Mouse (Mus musculus) forebrain, embryonic 15.5 days (tissue): ENCODE data around the gene Fabp2. TPM values are rescaled to one million over a fixed set of nuclear protein-coding genes. Genes with fewer than 3 reads are reported as not detected.

Source experiments
- ATAC-seq: fragments of 200-750 bp; cut with Nextera tagmentation; replicated peaks from 2 replicates; pipeline ENCODE4 v1.8.0; 2017; ENCODE audit warnings: mild to moderate bottlenecking, moderate TSS enrichment, moderate library complexity
- H3K27ac ChIP-seq: fragments of 300-500 bp; sonication (generic); replicated peaks from 2 replicates; pipeline ENCODE4 v1.5.1; 2015; ENCODE audit warnings: mild to moderate bottlenecking, inconsistent platforms
- H3K27me3 ChIP-seq: fragments of 300-500 bp; sonication (generic); 2 replicates; pipeline ENCODE4 v1.6.1; 2015; ENCODE audit warnings: inconsistent platforms
- H3K36me3 ChIP-seq: fragments of 300-500 bp; sonication (generic); 2 replicates; pipeline ENCODE4 v1.6.1; 2015; ENCODE audit warnings: mild to moderate bottlenecking, inconsistent platforms
- H3K4me1 ChIP-seq: fragments of 300-500 bp; sonication (generic); 2 replicates; pipeline ENCODE4 v1.6.1; 2015; ENCODE audit warnings: inconsistent platforms
- H3K4me2 ChIP-seq: fragments of 300-500 bp; sonication (generic); replicated peaks from 2 replicates; pipeline ENCODE4 v1.6.1; 2015; ENCODE audit warnings: mild to moderate bottlenecking, inconsistent platforms
- H3K4me3 ChIP-seq: fragments of 300-500 bp; sonication (generic); 2 replicates; pipeline ENCODE4 v1.5.1; 2015; ENCODE audit warnings: mild to moderate bottlenecking, inconsistent platforms
- H3K9ac ChIP-seq: fragments of 300-500 bp; sonication (generic); replicated peaks from 2 replicates; pipeline ENCODE4 v1.6.1; 2015; ENCODE audit warnings: mild to moderate bottlenecking, inconsistent platforms
- H3K9me3 ChIP-seq: fragments of 300-500 bp; sonication (generic); 2 replicates; pipeline ENCODE4 v1.6.1; 2016; ENCODE audit warnings: inconsistent platforms
- WGBS: fragments of 180-500 bp; shearing (Covaris S2); methylation state at CpG from one replicate; pipeline ENCODE4 v1.1.7; 2015; ENCODE audit warnings: mixed read lengths; 5-methylcytosine and 5-hydroxymethylcytosine counted together
- polyA plus RNA-seq: library from polyadenylated mRNA; unstranded; fragments of >200 nt; fragmentation: Nextera tagmentation; extraction: Ambion mirVana; gene quantifications from 2 replicates; pipeline ENCODE4 v1.2.1, GENCODE M21; 2015

Fabp2 gene
- polyA plus RNA-seq: not detected in 2 replicates

DNA sequence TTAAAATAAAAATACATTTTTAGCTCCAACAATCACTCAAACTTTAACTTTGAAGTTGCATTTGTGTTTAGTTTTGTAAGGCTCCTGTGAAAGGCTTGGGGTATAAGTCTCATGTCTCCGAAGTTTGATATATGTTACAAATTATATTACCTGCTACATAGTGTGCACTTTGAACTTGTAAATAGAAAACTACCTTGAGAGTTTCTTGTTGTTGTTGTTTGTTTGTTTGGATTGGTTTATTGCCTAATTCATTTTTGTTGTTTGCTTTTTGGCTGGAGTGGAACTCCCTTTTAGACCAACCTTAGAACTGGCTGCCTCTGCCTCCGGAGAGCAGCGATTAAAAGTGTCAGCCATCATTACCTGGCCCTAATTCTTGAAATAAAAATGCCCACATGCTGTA is at the start of gene Fabp2:
Fabp2 (plus strand) TSS at position 301 of the 400 bp plus-strand sequence.
- Histone ChIP-seq H3K9me3 (no peaks in the 10 kb centered on the region), H3K4me2 (no peak within 1 kb of the TSS), H3K27ac (no peak within 1 kb of the TSS), H3K9ac (no peak within 1 kb of the TSS), H3K4me3 (no peak within 1 kb of the TSS), H3K4me1 (no peaks in the 10 kb centered on the region), H3K27me3 (no peaks in the 10 kb centered on the region), H3K36me3 (no peaks in the 10 kb centered on the region)
- WGBS: 92% methylated on average over 3 of the region's 3 CpGs
- ATAC-seq: no peak

DNA sequence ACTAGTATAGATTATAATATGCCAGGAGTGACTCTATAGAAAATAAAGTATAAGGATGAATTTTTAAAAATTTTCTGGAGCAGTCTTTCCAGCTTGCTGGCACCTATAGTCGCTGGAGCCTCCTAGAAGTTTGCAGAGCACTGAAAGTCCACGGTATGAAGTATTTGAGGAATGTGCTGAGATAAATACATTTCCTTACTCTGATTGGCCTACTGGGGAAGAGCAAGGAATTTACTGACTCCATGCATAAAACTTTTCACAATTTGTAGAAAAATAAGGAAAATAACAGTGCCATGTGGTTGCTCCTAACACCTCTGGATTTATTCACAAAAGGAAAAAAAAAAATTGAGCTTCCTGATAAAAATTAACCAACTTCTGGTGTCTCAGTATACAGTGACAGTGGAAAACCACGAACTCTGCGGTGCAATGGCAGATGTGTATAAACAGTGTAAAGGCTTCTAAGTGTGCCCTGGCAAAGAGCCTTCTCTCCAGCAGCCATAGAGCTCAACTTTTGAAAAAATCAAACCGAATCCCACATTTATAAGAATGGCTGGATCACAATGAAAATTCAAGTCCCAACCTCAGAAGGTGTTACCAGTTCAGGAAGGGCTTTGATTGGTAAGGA is 46.4 kb upstream of the Fabp2 start:
- Histone ChIP-seq H3K36me3 (peaks cover 6% of the 10 kb centered on the region; the same call in 1 of the 2 replicates), H3K9ac (no peak overlapping the region), H3K27me3 (no peaks in the 10 kb centered on the region), H3K27ac (no peak overlapping the region), H3K4me2 (no peak overlapping the region), H3K9me3 (no peaks in the 10 kb centered on the region), H3K4me3 (no peak overlapping the region), H3K4me1 (no peaks in the 10 kb centered on the region)
- no peak for ATAC-seq
- WGBS: 87% methylated on average over 5 of the region's 5 CpGs

DNA sequence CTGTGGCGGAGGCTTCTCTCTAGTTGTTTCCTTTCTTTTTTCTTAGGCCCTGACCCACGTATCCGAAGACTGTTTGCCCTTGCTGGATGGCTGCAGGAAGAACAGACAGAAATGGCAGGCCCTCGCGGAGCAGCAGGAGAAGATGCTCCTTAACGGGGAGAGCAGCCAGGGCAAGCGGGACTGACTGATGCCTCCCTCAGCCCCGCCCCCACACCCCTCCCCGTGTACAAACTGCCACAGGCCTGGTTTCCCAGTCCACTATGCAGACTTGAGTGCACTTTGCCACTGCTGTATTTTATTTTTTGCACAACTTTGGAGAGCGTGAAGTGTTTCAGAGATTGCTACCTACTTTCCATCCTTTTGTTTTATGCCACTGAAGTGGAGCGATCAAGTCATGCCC is 39.7 kb upstream of the Fabp2 start:
- Histone ChIP-seq H3K4me1 (no peaks in the 10 kb centered on the region), H3K9ac (no peak overlapping the region), H3K36me3 (no peaks in the 10 kb centered on the region), H3K27ac (no peak overlapping the region), H3K4me3 (no peak overlapping the region), H3K27me3 (no peaks in the 10 kb centered on the region), H3K9me3 (no peaks in the 10 kb centered on the region), H3K4me2 (no peak overlapping the region)
- ATAC-seq: no peak
- 51% methylated on average over 11 of the region's 11 CpGs for WGBS

DNA sequence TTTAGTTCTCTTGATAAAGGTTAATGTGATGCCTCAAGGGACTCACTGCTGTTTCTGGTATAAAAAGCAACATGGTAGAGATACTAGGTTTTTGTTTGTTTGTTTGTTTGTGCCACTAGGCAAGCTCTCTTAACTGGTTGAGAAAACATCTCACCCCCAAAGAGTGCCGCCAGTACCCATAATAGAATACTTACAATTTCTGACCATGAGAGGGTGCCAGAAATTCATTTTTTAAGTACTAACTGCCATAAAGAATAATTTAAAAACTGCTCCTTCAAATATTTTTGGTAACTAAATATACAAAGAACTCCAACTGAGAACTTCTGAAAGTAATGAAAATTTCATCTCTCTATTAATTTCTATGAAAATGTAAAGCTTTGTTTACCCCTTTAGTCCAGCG is 35.0 kb upstream of the Fabp2 start:
- H3K9ac ChIP-seq: no peak overlapping the region
- no peaks in the 10 kb centered on the region for H3K9me3 ChIP-seq
- no peak overlapping the region for H3K4me2 ChIP-seq
- H3K27ac ChIP-seq: no peak overlapping the region
- no peaks in the 10 kb centered on the region for H3K27me3 ChIP-seq
- ATAC-seq: no peak
- H3K4me1 ChIP-seq: no peaks in the 10 kb centered on the region
- 82% methylated on average over 2 of the region's 2 CpGs for WGBS
- no peak overlapping the region for H3K4me3 ChIP-seq
- H3K36me3 ChIP-seq: no peaks in the 10 kb centered on the region

DNA sequence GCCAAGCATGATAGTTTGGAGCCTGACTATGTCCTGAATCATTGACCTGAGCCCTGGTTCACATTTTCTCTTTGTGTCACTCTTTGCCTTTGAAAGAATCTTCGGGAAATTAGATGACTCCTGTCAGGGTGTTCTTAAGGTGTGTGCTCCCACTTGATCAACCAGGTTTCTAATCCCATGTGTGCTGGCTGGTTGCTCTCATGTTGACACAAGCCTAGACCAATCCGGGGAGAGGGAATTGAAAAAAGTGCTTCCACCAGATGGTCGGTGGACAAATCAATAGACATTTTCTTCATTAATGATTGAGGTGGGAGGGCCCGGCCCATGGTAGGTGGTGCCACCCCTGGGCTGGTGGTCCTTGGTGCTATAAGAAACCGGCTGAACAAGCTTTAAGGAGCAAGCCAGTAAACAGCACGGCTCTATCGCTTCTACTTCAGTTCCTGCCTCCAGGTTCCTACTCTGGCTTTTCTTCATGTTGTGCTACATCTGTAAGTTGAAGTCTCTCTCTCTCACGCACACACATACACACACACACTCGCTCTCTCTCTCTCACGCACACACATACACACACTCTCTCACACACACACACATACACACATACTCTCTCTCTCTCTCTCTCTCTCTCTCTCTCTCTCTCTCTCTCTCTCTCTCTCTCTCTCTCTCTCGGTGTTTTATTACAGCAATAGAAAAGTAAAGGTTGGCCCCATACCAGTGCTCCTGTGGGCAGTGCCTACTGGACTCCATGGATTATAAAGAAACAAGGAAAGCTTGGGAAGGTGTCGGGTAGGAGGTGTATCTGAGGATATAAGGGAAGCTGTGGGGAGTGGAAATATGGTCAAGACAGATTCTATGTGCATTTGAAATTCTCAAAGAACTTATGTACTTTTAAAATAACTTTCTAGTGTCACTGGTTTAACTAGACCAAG is 34.0 kb upstream of the Fabp2 start:
- Histone ChIP-seq H3K9ac (no peak overlapping the region), H3K27ac (no peak overlapping the region), H3K27me3 (no peaks in the 10 kb centered on the region), H3K4me2 (no peak overlapping the region), H3K4me1 (no peaks in the 10 kb centered on the region), H3K36me3 (no peaks in the 10 kb centered on the region), H3K4me3 (no peak overlapping the region), H3K9me3 (no peaks in the 10 kb centered on the region)
- WGBS: 92% methylated on average over 12 of the region's 12 CpGs
- no peak for ATAC-seq

DNA sequence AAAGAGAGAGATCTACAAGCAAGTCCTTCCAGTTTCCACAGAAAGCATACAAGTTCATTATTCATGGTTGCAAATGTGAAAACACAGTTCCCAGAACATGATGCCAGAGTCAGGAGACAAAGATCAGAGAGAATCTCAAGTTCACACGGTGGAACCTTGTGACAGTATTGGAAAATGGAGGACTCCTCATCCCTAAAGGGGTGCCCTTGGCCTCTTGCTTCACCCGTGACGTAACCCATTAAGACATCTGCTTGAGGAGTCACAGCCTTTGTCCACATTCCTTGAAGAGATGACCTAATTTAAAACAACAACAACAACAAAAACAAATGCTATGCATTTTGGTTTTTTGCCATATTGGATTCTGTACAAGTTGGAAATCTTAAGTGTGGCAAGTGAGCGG is 29.8 kb upstream of the Fabp2 start:
- ATAC-seq: no peak
- no peaks in the 10 kb centered on the region for H3K27me3 ChIP-seq
- no peak overlapping the region for H3K4me3 ChIP-seq
- H3K9ac ChIP-seq: no peak overlapping the region
- H3K4me1 ChIP-seq: no peaks in the 10 kb centered on the region
- whole genome bisulfite sequencing: 79% methylated on average over 4 of the region's 4 CpGs
- no peak overlapping the region for H3K27ac ChIP-seq
- H3K9me3 ChIP-seq: no peaks in the 10 kb centered on the region
- H3K36me3 ChIP-seq: no peaks in the 10 kb centered on the region
- H3K4me2 ChIP-seq: no peak overlapping the region

DNA sequence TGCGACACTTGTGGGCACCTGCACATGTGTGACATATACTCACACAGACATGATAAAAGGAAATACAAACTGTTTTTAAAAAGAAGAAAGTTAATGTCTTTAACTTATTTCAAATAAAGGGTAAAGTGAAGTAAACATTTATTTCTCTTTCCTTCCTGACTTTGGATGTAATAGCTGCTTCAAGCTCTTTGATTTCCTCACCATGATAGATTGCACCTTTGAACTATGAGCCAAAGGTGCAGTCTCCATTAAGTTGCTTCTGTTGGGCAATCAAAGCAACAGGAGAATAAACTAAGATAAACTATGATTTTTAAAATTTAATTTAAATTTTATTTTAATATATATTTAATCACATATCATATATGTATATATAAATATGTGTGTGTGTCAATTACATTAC is 26.6 kb upstream of the Fabp2 start:
- ATAC-seq: no peak
- Histone ChIP-seq H3K9me3 (no peaks in the 10 kb centered on the region), H3K4me3 (no peak overlapping the region), H3K9ac (no peak overlapping the region), H3K4me2 (no peak overlapping the region), H3K36me3 (no peaks in the 10 kb centered on the region), H3K27ac (no peak overlapping the region), H3K27me3 (no peaks in the 10 kb centered on the region), H3K4me1 (no peaks in the 10 kb centered on the region)
- WGBS: 90% methylated on average over 1 of the region's 1 CpGs

DNA sequence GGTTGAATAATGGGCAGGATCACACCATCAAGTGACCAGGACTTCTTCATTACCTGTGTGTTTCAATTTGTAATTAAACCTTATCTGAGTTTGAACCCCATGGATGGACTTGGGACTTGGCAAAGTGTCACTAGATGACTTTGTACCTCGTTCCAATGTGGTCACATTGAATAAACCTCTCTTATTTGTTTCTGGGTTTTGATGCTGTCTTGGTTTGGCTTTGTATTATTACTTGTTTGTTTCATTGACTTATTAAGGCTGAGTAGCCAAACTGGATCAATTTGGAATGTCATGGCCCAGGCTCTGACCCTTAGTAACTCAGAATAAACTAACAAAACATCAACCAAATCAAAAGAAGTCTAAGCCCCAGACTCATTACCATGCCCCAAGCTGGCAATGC is 23.3 kb upstream of the Fabp2 start:
- 82% methylated on average over 1 of the region's 1 CpGs for WGBS
- no peaks in the 10 kb centered on the region for H3K9me3 ChIP-seq
- H3K36me3 ChIP-seq: no peaks in the 10 kb centered on the region
- H3K4me3 ChIP-seq: no peak overlapping the region
- H3K27me3 ChIP-seq: no peaks in the 10 kb centered on the region
- no peaks in the 10 kb centered on the region for H3K4me1 ChIP-seq
- no peak for ATAC-seq
- H3K27ac ChIP-seq: no peak overlapping the region
- no peak overlapping the region for H3K4me2 ChIP-seq
- H3K9ac ChIP-seq: no peak overlapping the region

DNA sequence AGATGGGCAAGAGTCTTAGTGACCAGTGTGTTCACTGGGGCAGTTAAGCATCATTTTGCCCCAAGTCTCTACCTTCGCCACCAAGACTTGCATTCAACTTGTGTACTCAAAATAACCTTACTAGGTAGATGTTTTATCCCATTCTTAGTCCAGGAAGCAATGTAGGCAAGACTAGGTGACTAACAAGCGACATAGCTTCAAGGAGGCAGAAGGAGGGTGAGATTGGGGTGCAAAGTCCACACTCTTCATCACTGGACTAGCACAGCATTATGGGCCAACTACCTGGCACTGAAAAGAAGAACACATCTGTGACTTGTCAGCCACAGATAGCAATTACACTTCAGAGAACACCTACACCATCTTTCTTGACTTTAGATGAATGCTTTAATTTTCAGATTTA is 18.0 kb upstream of the Fabp2 start:
- H3K4me3 ChIP-seq: no peak overlapping the region
- no peak for ATAC-seq
- no peak overlapping the region for H3K4me2 ChIP-seq
- H3K9ac ChIP-seq: no peak overlapping the region
- no peaks in the 10 kb centered on the region for H3K36me3 ChIP-seq
- H3K4me1 ChIP-seq: no peaks in the 10 kb centered on the region
- no peaks in the 10 kb centered on the region for H3K9me3 ChIP-seq
- H3K27ac ChIP-seq: no peak overlapping the region
- no peaks in the 10 kb centered on the region for H3K27me3 ChIP-seq
- 85% methylated on average over 2 of the region's 2 CpGs for WGBS

DNA sequence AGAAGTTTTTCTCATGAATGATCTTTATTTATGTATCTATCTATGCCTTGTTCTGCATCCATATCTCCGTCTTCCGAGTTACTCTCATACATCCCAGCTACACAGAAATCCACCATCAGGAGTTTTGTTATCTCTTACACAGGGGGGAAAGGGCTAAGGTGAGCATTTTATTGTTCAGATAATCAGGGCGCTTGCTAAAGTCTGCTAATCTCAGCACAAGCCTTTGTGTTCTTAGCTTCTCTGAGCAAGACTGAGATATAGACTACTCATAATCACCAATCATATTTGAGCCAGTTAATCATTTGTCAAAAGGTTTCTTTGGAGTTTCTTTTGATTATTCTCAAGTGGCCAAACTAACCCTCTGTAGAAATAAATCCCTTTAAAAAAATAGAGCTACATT is 17.3 kb upstream of the Fabp2 start:
- Histone ChIP-seq H3K4me3 (no peak overlapping the region), H3K4me1 (no peaks in the 10 kb centered on the region), H3K27ac (no peak overlapping the region), H3K9me3 (no peaks in the 10 kb centered on the region), H3K36me3 (no peaks in the 10 kb centered on the region), H3K9ac (no peak overlapping the region), H3K27me3 (no peaks in the 10 kb centered on the region), H3K4me2 (no peak overlapping the region)
- no peak for ATAC-seq
- WGBS: 92% methylated on average over 3 of the region's 3 CpGs

DNA sequence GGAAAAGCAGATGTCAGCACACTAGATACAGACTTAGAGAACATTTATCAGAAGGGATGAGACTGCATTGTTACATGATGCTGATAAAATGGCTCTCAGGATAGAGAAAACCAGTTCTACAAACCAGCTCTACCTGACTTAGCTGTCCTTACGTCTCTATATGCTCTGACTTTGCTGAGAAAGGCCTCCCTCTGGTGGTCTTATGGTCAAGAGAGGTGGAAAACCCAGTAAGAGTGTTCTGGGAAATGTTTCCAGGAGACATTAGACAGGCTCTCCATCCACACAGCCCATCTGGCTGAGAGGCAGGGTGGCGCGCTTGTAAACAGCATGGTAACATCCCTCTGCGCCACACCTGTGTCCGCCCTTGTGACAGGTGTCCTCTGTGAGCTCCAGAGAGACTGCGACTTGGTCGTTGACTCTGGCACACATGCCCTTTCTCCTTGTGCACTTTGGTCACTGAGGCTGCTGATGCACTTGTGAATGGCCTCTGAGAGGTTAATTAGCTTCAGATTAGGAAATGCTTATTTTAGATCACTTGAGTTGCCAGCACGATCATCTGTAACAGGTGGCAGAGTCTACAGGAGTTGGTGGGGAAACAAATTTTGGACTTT is 16.1 kb upstream of the Fabp2 start:
- ATAC-seq: no peak
- H3K9ac ChIP-seq: no peak overlapping the region
- no peaks in the 10 kb centered on the region for H3K9me3 ChIP-seq
- no peaks in the 10 kb centered on the region for H3K27me3 ChIP-seq
- H3K36me3 ChIP-seq: no peaks in the 10 kb centered on the region
- H3K4me3 ChIP-seq: no peak overlapping the region
- no peak overlapping the region for H3K27ac ChIP-seq
- H3K4me2 ChIP-seq: no peak overlapping the region
- 89% methylated on average over 8 of the region's 8 CpGs for WGBS
- no peaks in the 10 kb centered on the region for H3K4me1 ChIP-seq

DNA sequence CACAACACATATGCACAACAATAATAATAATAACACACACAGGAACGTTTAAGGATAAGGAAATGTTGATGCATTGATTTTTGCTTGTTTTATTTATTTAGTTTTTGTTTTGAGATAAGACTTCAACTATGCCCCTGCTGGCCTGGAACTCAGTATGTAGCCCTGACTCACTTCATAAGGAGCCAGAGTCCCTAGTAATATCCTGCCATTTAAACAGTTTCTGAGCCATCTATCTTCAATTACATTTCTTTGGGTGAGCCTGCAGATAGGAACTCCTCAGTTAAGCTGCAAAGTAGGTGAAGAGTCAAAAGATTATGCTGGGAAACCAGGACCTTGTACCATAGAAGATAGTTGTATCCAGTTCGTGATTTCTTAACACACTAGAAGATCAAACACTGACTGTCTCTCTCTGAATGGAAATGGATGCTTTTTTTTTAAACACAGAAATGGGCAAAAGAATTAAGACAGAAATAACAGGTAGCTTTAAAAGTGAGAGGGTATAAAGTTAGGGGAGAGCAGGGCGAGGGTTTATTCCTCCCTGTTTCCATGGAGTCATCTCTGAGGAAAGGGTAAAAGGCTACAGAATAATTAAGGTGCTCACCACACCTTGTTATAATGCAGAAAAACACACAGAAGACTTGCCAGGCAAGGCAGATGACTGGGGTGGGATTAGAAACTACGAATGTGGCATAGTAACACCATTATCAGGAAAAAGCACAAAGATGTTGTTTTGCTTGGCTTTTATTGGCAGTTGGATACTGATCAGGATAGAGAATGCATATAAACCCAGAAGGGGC is 7.2 kb upstream of the Fabp2 start:
- H3K4me2 ChIP-seq: no peak overlapping the region
- no peak for ATAC-seq
- H3K9me3 ChIP-seq: no peaks in the 10 kb centered on the region
- 79% methylated on average over 4 of the region's 4 CpGs for WGBS
- H3K4me3 ChIP-seq: no peak overlapping the region
- H3K27me3 ChIP-seq: no peaks in the 10 kb centered on the region
- H3K27ac ChIP-seq: no peak overlapping the region
- H3K9ac ChIP-seq: no peak overlapping the region
- H3K4me1 ChIP-seq: no peaks in the 10 kb centered on the region
- H3K36me3 ChIP-seq: no peaks in the 10 kb centered on the region
